Mouse (Mus musculus) embryonic facial prominence, embryonic 13.5 days (tissue): ENCODE results near the gene Scarb1. TPM values are rescaled to one million over a fixed set of nuclear protein-coding genes. Genes with fewer than 3 reads are reported as not detected.

ENCODE experiments used
- ATAC-seq: fragments of 200-750 bp; cut with Nextera tagmentation; 2 replicates; pipeline ENCODE4 v1.8.0; 2017; ENCODE audit warnings: low read depth; ENCODE audit not compliant: insufficient number of reproducible peaks, insufficient read depth, low FRiP score, low TSS enrichment
- H3K27ac ChIP-seq: fragments of 300-500 bp; sonication (generic); 2 replicates; pipeline ENCODE4 v1.5.1; 2015; ENCODE audit warnings: moderate library complexity, mild to moderate bottlenecking, inconsistent platforms
- H3K27me3 ChIP-seq: fragments of 300-500 bp; sonication (generic); 2 replicates; pipeline ENCODE4 v1.6.1; 2015; ENCODE audit warnings: mild to moderate bottlenecking, inconsistent platforms
- H3K36me3 ChIP-seq: fragments of 300-500 bp; sonication (generic); 2 replicates; pipeline ENCODE4 v1.6.1; 2015; ENCODE audit warnings: mild to moderate bottlenecking, inconsistent platforms
- H3K4me1 ChIP-seq: fragments of 300-500 bp; sonication (generic); 2 replicates; pipeline ENCODE4 v1.6.1; 2015; ENCODE audit warnings: inconsistent platforms
- H3K4me2 ChIP-seq: fragments of 300-500 bp; sonication (generic); 2 replicates; pipeline ENCODE4 v1.6.1; 2015; ENCODE audit warnings: moderate library complexity, mild to moderate bottlenecking, inconsistent platforms
- H3K4me3 ChIP-seq: fragments of 300-500 bp; sonication (generic); 2 replicates; pipeline ENCODE4 v1.5.1; 2015; ENCODE audit warnings: mild to moderate bottlenecking, inconsistent platforms
- H3K9ac ChIP-seq: fragments of 300-500 bp; sonication (generic); 2 replicates; pipeline ENCODE4 v1.6.1; 2015; ENCODE audit warnings: mild to moderate bottlenecking, inconsistent platforms
- H3K9me3 ChIP-seq: fragments of 300-500 bp; sonication (generic); 2 replicates; pipeline ENCODE4 v1.6.1; 2016; ENCODE audit warnings: inconsistent platforms
- WGBS: fragments of 180-500 bp; shearing (Covaris S2); methylation state at CpG from one replicate; pipeline ENCODE4 v1.1.7; 2015; ENCODE audit warnings: mixed read lengths; 5-methylcytosine and 5-hydroxymethylcytosine counted together
- polyA plus RNA-seq: library from polyadenylated mRNA; unstranded; fragments of >200 nt; fragmentation: Nextera tagmentation; extraction: Ambion mirVana; gene quantifications from 2 replicates; pipeline ENCODE4 v1.2.1, GENCODE M21; 2015

Scarb1 gene
- polyA plus RNA-seq, 1 experiment from 2014 or later, result 55.6 TPM

- Histone ChIP-seq H3K27ac (0 out of 2 replicates have a peak overlapping the region, but pooled peaks have one; percentile 33), H3K36me3 (peaks cover 13% of the 10 kb centered on the region), H3K4me3 (no peak overlapping the region), H3K9ac (no peak overlapping the region), H3K9me3 (no peaks in the 10 kb centered on the region), H3K4me1 (peaks cover 36% of the 10 kb centered on the region), H3K27me3 (no peaks in the 10 kb centered on the region), H3K4me2 (no peak overlapping the region)
- WGBS, result 68% methylated on average over 8 of the region's 8 CpGs
- ATAC-seq, result no peak
Observed at GRCm38 (mm10) chr5:125275315-125275714, 65.6 kb downstream of the Scarb1 start.

GRCm38 (mm10) chr5:125274773-125275172 is 66.1 kb downstream of the Scarb1 start:
- no peak for ATAC-seq
- H3K4me2 ChIP-seq, result no peak overlapping the region

GRCm38 (mm10) chr5:125274182-125274581 is 66.7 kb downstream of the Scarb1 start:
- peaks cover 24% of the 10 kb centered on the region for H3K4me1 ChIP-seq
- no peaks in the 10 kb centered on the region for H3K27me3 ChIP-seq
- H3K4me2 ChIP-seq, result peak overlapping the region; percentile 33; the same call in 1 of the 2 replicates
- H3K27ac ChIP-seq, result peak overlapping the region; percentile 64; the same call in 1 of the 2 replicates
- H3K9me3 ChIP-seq, result no peaks in the 10 kb centered on the region
- H3K9ac ChIP-seq, result no peak overlapping the region
- 78% methylated on average over 2 of the region's 2 CpGs for WGBS
- no peak for ATAC-seq
- no peak overlapping the region for H3K4me3 ChIP-seq
- H3K36me3 ChIP-seq, result peaks cover 13% of the 10 kb centered on the region

More at GRCm38 (mm10) chr5:125274773-125275172, 66.1 kb downstream of the Scarb1 start:
- Histone ChIP-seq H3K27me3 (no peaks in the 10 kb centered on the region), H3K9me3 (no peaks in the 10 kb centered on the region), H3K36me3 (peaks cover 13% of the 10 kb centered on the region), H3K9ac (no peak overlapping the region), H3K4me1 (peaks cover 30% of the 10 kb centered on the region), H3K27ac (no peak overlapping the region), H3K4me3 (no peak overlapping the region)
- 93% methylated on average over 3 of the region's 3 CpGs for WGBS

GRCm38 (mm10) chr5:125273666-125274109 is 67.2 kb downstream of the Scarb1 start:
- H3K4me3 ChIP-seq, result 0 out of 2 replicates have a peak overlapping the region, but pooled peaks have one; percentile 6
- H3K4me2 ChIP-seq, result peak overlapping the region; percentile 33
- peak overlapping the region; percentile 64; the same call in 1 of the 2 replicates for H3K27ac ChIP-seq
- H3K36me3 ChIP-seq, result peaks cover 13% of the 10 kb centered on the region
- H3K4me1 ChIP-seq, result peaks cover 25% of the 10 kb centered on the region
- ATAC-seq, result no peak
- no peak overlapping the region for H3K9ac ChIP-seq
- no peaks in the 10 kb centered on the region for H3K9me3 ChIP-seq
- H3K27me3 ChIP-seq, result no peaks in the 10 kb centered on the region
- 9% methylated on average over 8 of the region's 8 CpGs for WGBS

- no peak overlapping the region for H3K4me3 ChIP-seq
- no peak overlapping the region for H3K9ac ChIP-seq
- no peak overlapping the region for H3K27ac ChIP-seq
- no peak for ATAC-seq
- peaks cover 11% of the 10 kb centered on the region for H3K36me3 ChIP-seq
- 77% methylated on average over 10 of the region's 10 CpGs for WGBS
- peaks cover 37% of the 10 kb centered on the region for H3K4me1 ChIP-seq
- no peak overlapping the region for H3K4me2 ChIP-seq
- H3K9me3 ChIP-seq, result no peaks in the 10 kb centered on the region
- no peaks in the 10 kb centered on the region for H3K27me3 ChIP-seq
Observed at GRCm38 (mm10) chr5:125272231-125272988, 68.5 kb downstream of the Scarb1 start.

- Histone ChIP-seq H3K36me3 (peaks cover 3% of the 10 kb centered on the region), H3K4me2 (peak overlapping the region; percentile 39), H3K4me1 (peaks cover 42% of the 10 kb centered on the region), H3K9ac (0 out of 2 replicates have a peak overlapping the region, but pooled peaks have one; percentile 16), H3K4me3 (no peak overlapping the region), H3K27me3 (no peaks in the 10 kb centered on the region), H3K9me3 (no peaks in the 10 kb centered on the region), H3K27ac (no peak overlapping the region)
- 13% methylated on average over 15 of the region's 15 CpGs for WGBS
- ATAC-seq, result no peak
Observed at GRCm38 (mm10) chr5:125271531-125272203, 69.2 kb downstream of the Scarb1 start.

GRCm38 (mm10) chr5:125270587-125271130 is 70.2 kb downstream of the Scarb1 start:
- WGBS, result 17% methylated on average over 12 of the region's 12 CpGs
- H3K27me3 ChIP-seq, result no peaks in the 10 kb centered on the region
- H3K27ac ChIP-seq, result no peak overlapping the region
- peaks cover 49% of the 10 kb centered on the region for H3K4me1 ChIP-seq
- no peaks in the 10 kb centered on the region for H3K36me3 ChIP-seq
- no peak overlapping the region for H3K4me2 ChIP-seq
- no peak overlapping the region for H3K9ac ChIP-seq
- no peak overlapping the region for H3K4me3 ChIP-seq
- ATAC-seq, result no peak
- no peaks in the 10 kb centered on the region for H3K9me3 ChIP-seq

GRCm38 (mm10) chr5:125269836-125270235 is 71.1 kb downstream of the Scarb1 start:
- Histone ChIP-seq H3K4me3 (no peak overlapping the region), H3K36me3 (no peaks in the 10 kb centered on the region), H3K4me2 (no peak overlapping the region), H3K4me1 (peaks cover 51% of the 10 kb centered on the region), H3K9me3 (no peaks in the 10 kb centered on the region), H3K27me3 (no peaks in the 10 kb centered on the region), H3K9ac (no peak overlapping the region), H3K27ac (no peak overlapping the region)
- 89% methylated on average over 7 of the region's 7 CpGs for WGBS
- ATAC-seq, result no peak

GRCm38 (mm10) chr5:125269399-125269798 is 71.5 kb downstream of the Scarb1 start:
- H3K9me3 ChIP-seq, result no peaks in the 10 kb centered on the region
- no peak for ATAC-seq
- no peak overlapping the region for H3K4me3 ChIP-seq
- WGBS, result 89% methylated on average over 8 of the region's 8 CpGs
- H3K4me2 ChIP-seq, result no peak overlapping the region
- peak overlapping the region; percentile 71; the same call in 1 of the 2 replicates for H3K27ac ChIP-seq
- no peaks in the 10 kb centered on the region for H3K36me3 ChIP-seq
- H3K27me3 ChIP-seq, result no peaks in the 10 kb centered on the region
- no peak overlapping the region for H3K9ac ChIP-seq
- peaks cover 55% of the 10 kb centered on the region for H3K4me1 ChIP-seq

GRCm38 (mm10) chr5:125268033-125268765 is 72.7 kb downstream of the Scarb1 start:
- H3K9me3 ChIP-seq, result no peaks in the 10 kb centered on the region
- H3K27ac ChIP-seq, result peak overlapping the region; percentile 71
- no peak overlapping the region for H3K4me3 ChIP-seq
- H3K4me1 ChIP-seq, result peaks cover 47% of the 10 kb centered on the region
- H3K36me3 ChIP-seq, result no peaks in the 10 kb centered on the region
- peak overlapping the region; percentile 30 for H3K4me2 ChIP-seq
- H3K9ac ChIP-seq, result peak overlapping the region; percentile 36
- peak; percentile 44 for ATAC-seq
- 10% methylated on average over 10 of the region's 10 CpGs for whole genome bisulfite sequencing
- no peaks in the 10 kb centered on the region for H3K27me3 ChIP-seq
